Mouse (Mus musculus) lung, adult 2 months (tissue): ENCODE results near the gene Ttll8.

Source experiments
- CTCF ChIP-seq: fragments of 200-500 bp; IDR thresholded peaks from 2 replicates; pipeline ENCODE4 v1.5.1; 2011; ENCODE audit warnings: mild to moderate bottlenecking, low read length, control low read depth; ENCODE audit not compliant: insufficient read depth
- POLR2A ChIP-seq: fragments of 200-500 bp; IDR thresholded peaks from 2 replicates; pipeline ENCODE4 v1.6.1; 2011; ENCODE audit warnings: low read depth, mild to moderate bottlenecking, control low read depth, low read length, borderline replicate concordance; ENCODE audit errors: extremely low read depth

- TF ChIP-seq POLR2A (no peak), CTCF (no peak)
Observed at GRCm38 (mm10) chr15:88932667-88933066, 21.6 kb downstream of the Ttll8 start.
